Mouse (Mus musculus) kidney, adult 2 months (tissue): ENCODE data around the gene Slc26a11.

ENCODE experiments used
- CTCF ChIP-seq: fragments of 200-500 bp; conservative IDR thresholded peaks from 2 replicates; pipeline ENCODE4 v1.5.1; 2011; ENCODE audit warnings: low read depth, mild to moderate bottlenecking, control low read depth, low read length, moderate library complexity, mixed read lengths; ENCODE audit not compliant: insufficient read depth, insufficient read length
- POLR2A ChIP-seq: fragments of 200-500 bp; IDR thresholded peaks from one replicate; pipeline ENCODE4 v1.6.1; 2011; ENCODE audit warnings: low read depth, low read length, control low read depth

- TF ChIP-seq CTCF (no peak), POLR2A (no peak)
These were observed 7.6 kb downstream of the Slc26a11 start for GRCm38 (mm10) chr11:119362769-119363533.
